Mouse (Mus musculus): Measurements from ENCODE around the gene Cox15. TPM values are rescaled to one million over a fixed set of nuclear protein-coding genes. Genes with fewer than 3 reads are reported as not detected.

The Cox15 gene
- polyA plus RNA-seq, 1 experiment from 2014 or later: 9.3 TPM

DNA sequence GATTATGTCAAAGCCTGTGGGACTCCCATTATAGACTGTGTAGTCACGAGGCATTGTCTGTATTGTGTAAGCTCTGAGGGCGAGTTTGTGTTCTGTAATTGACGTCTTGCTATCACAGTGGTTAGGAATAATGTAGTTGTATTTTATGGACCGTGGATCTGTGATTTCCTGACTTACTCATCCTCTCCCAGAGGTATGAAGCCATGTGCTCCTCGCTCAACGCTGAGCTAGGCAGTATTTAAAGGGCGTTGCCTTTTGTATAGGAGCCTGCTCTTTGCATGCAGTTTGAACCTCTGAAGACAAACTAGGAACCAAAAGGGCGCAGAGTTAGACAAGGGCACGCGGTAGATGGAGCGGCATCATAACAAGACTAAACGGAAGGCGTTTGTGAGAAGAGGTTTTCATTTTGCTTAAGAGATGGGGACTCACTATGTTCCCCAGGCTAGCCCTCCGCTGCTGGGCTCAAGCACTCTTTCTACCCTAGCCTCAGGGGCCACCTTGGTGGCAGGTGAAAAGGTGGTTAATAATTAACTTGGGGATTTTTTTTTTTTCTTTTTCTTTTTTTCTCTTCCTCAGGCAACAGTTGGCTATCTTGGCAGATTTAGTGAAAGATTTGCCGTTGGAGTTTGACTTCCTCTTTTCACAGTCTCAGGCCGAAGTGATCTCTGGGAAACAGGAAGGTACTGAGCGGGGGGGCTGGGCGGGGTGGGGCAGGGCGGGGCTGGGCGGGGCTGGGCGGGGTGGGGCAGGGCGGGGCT is 41.5 kb downstream of the Cox15 start:
- Histone ChIP-seq H3K4me1 (ENCODE audit: control insufficient read depth, insufficient read depth, low read length) (no peaks in the 10 kb centered on the region), H3K9ac (ENCODE audit: low read length) (no peak overlapping the region), H3K27me3 (ENCODE audit: control insufficient read depth, insufficient read depth, low read length) (no peaks in the 10 kb centered on the region), H3K36me3 (ENCODE audit: control insufficient read depth, insufficient read depth, low read length) (no peaks in the 10 kb centered on the region; the same call in 1 of the 2 replicates), H3K4me3 (ENCODE audit: low read depth, low read length) (no peak overlapping the region), H3K9me3 (ENCODE audit: control insufficient read depth, low read length) (no peaks in the 10 kb centered on the region), H3K27ac (replicated peaks; ENCODE audit: low read depth, low read length) (no peak overlapping the region), H3K4me2 (ENCODE audit: low read depth, severe bottlenecking) (no peak overlapping the region)
- DNase-seq (ENCODE audit: low spot score) (no peak), ATAC-seq (ENCODE audit: insufficient number of reproducible peaks, low FRiP score, low TSS enrichment, low read depth) (no peak)
- WGBS: 63% methylated on average over 21 of the region's 22 CpGs

DNA sequence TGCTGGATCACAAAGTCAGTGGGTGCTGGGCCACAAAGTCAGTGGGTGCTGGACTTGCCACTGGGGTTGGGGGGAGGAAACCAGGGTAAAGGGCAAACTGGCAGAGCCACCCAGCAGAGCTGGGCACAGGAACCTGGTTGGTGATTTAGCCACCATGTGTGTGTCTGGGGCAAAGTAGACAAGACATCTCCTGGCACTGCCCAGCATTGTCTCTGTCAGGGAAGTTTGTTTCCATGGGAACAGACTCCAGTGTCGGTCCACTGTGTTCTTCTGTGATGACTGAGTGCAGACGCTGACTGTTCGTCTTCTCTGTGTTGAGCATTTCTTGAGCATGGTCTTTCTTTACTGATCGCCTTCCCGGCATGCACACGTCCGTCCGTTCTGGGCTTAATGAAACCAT is 43.5 kb downstream of the Cox15 start:
- Histone ChIP-seq H3K4me3 (ENCODE audit: low read depth, low read length) (no peak overlapping the region), H3K27ac (replicated peaks; ENCODE audit: low read depth, low read length) (no peak overlapping the region), H3K4me2 (ENCODE audit: low read depth, severe bottlenecking) (no peak overlapping the region), H3K4me1 (ENCODE audit: control insufficient read depth, insufficient read depth, low read length) (no peaks in the 10 kb centered on the region), H3K9me3 (ENCODE audit: control insufficient read depth, low read length) (no peaks in the 10 kb centered on the region), H3K27me3 (ENCODE audit: control insufficient read depth, insufficient read depth, low read length) (no peaks in the 10 kb centered on the region), H3K36me3 (ENCODE audit: control insufficient read depth, insufficient read depth, low read length) (peaks cover 3% of the 10 kb centered on the region; the same call in 1 of the 2 replicates), H3K9ac (ENCODE audit: low read length) (no peak overlapping the region)
- WGBS: 92% methylated on average over 8 of the region's 8 CpGs
- no peak for DNase-seq (ENCODE audit: low spot score)
- ATAC-seq (ENCODE audit: insufficient number of reproducible peaks, low FRiP score, low TSS enrichment, low read depth): no peak

DNA sequence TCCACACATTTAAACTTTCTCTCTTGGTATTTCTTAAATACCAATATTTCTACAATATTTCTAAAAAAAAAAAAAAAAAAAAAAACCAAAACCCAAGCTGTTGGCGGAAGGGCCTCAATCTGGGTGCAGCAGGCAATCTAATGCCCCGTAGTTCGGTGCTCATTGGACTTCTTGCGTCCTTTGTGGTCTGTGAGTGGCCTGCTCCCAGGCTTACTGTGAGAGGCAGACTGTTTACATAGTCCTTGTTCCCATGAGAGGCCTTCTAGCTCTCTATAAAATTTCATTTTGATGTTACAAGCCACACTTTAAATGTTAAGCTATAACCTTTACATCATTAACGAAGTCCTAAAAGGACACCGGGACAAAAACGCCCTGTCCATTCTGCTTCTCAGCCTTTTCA is 44.6 kb downstream of the Cox15 start:
- Histone ChIP-seq H3K4me2 (ENCODE audit: low read depth, severe bottlenecking) (no peak overlapping the region), H3K9ac (ENCODE audit: low read length) (no peak overlapping the region), H3K9me3 (ENCODE audit: control insufficient read depth, low read length) (no peaks in the 10 kb centered on the region), H3K4me3 (ENCODE audit: low read depth, low read length) (no peak overlapping the region), H3K36me3 (ENCODE audit: control insufficient read depth, insufficient read depth, low read length) (peaks cover 3% of the 10 kb centered on the region; the same call in 1 of the 2 replicates), H3K27me3 (ENCODE audit: control insufficient read depth, insufficient read depth, low read length) (no peaks in the 10 kb centered on the region), H3K4me1 (ENCODE audit: control insufficient read depth, insufficient read depth, low read length) (no peaks in the 10 kb centered on the region), H3K27ac (replicated peaks; ENCODE audit: low read depth, low read length) (no peak overlapping the region)
- DNase-seq (ENCODE audit: low spot score) (no peak), ATAC-seq (ENCODE audit: insufficient number of reproducible peaks, low FRiP score, low TSS enrichment, low read depth) (no peak)
- WGBS: 88% methylated on average over 7 of the region's 7 CpGs

DNA sequence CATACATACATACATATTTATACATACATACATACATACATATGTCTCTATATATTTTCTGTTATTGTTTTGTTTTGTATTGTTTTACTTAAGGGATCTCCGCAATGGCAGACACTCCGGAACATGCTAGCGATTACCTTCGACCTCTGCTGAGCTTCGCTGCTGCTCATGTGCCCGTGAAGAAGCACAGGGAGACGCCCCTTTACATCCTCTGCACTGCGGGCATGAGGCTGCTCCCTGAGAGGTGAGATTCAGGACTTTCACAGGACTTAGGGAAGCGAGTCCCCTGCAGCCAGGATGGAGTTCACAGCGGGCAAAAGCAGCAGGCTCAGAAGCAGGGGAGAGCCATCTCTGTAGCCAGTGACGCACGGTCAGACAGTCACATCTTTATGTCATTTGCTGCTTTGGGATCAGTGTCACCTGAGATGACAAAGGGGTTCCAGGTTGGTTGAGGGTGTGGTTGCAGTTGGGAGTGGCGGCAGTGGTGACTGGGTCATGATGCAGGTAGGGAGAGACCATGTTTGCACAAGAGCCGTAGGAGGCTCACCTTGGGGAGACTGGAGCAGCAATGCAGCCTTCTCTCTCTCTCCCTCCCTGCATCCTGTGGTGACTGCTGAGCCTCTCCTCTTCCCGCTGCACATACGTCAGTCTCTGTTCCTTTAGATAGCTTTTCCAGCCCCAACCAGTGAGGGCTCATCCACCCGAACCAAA is 47.9 kb downstream of the Cox15 start:
- WGBS: 90% methylated on average over 17 of the region's 17 CpGs
- Histone ChIP-seq H3K9ac (ENCODE audit: low read length) (no peak overlapping the region), H3K27me3 (ENCODE audit: control insufficient read depth, insufficient read depth, low read length) (no peaks in the 10 kb centered on the region), H3K27ac (replicated peaks; ENCODE audit: low read depth, low read length) (no peak overlapping the region), H3K9me3 (ENCODE audit: control insufficient read depth, low read length) (no peaks in the 10 kb centered on the region), H3K4me1 (ENCODE audit: control insufficient read depth, insufficient read depth, low read length) (no peaks in the 10 kb centered on the region), H3K4me3 (ENCODE audit: low read depth, low read length) (no peak overlapping the region), H3K4me2 (ENCODE audit: low read depth, severe bottlenecking) (no peak overlapping the region), H3K36me3 (ENCODE audit: control insufficient read depth, insufficient read depth, low read length) (peaks cover 5% of the 10 kb centered on the region; the same call in 1 of the 2 replicates)
- DNase-seq (ENCODE audit: low spot score) (no peak), ATAC-seq (ENCODE audit: insufficient number of reproducible peaks, low FRiP score, low TSS enrichment, low read depth) (no peak)

DNA sequence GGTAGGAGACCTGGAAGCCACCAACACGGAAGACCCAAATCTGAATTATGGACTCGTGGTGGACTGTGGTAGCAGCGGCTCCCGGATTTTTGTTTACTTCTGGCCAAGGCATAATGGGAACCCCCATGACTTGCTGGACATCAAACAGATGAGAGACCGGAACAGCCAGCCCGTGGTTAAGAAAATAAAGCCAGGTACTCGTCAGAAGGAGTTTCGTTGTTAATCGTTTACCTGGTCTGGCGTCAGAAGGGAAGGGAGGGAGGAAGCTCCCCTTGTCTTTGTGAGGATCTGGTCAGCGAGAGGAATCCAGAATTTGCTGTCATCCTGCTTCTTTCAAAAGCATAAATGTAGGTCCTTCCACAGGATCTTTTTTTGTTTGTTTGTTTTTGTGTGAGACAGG is 48.6 kb downstream of the Cox15 start:
- 92% methylated on average over 11 of the region's 11 CpGs for WGBS
- Histone ChIP-seq H3K27me3 (ENCODE audit: control insufficient read depth, insufficient read depth, low read length) (no peaks in the 10 kb centered on the region), H3K27ac (replicated peaks; ENCODE audit: low read depth, low read length) (no peak overlapping the region), H3K9me3 (ENCODE audit: control insufficient read depth, low read length) (no peaks in the 10 kb centered on the region), H3K9ac (ENCODE audit: low read length) (no peak overlapping the region), H3K4me2 (ENCODE audit: low read depth, severe bottlenecking) (no peak overlapping the region), H3K36me3 (ENCODE audit: control insufficient read depth, insufficient read depth, low read length) (peaks cover 5% of the 10 kb centered on the region; the same call in 1 of the 2 replicates), H3K4me1 (ENCODE audit: control insufficient read depth, insufficient read depth, low read length) (no peaks in the 10 kb centered on the region), H3K4me3 (ENCODE audit: low read depth, low read length) (no peak overlapping the region)
- ATAC-seq (ENCODE audit: insufficient number of reproducible peaks, low FRiP score, low TSS enrichment, low read depth) (no peak), DNase-seq (ENCODE audit: low spot score) (no peak)

DNA sequence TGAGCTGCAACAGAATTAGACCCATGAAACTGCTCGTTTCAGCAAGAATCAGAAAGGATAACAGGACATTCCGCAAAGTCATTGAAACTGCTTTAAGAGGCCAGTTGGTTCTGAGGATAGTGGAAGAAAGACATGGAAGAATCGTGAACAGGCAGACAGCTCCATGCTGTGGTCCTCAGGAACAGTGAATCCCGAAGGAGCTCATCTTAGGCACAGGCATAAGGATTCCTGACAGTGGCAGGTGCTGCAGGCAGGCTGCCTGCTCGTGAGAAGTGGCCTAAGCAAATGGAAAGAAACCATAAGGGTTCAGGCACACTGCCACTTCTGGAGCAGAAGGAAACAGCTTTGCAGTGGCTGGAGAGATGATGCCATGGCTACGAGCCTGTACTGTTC is 53.0 kb downstream of the Cox15 start:
- peaks cover 3% of the 10 kb centered on the region; the same call in 1 of the 2 replicates for H3K36me3 ChIP-seq (ENCODE audit: control insufficient read depth, insufficient read depth, low read length)
- H3K4me1 ChIP-seq (ENCODE audit: control insufficient read depth, insufficient read depth, low read length): no peaks in the 10 kb centered on the region
- DNase-seq (ENCODE audit: low spot score) (no peak), ATAC-seq (ENCODE audit: insufficient number of reproducible peaks, low FRiP score, low TSS enrichment, low read depth) (no peak)
- no peaks in the 10 kb centered on the region for H3K9me3 ChIP-seq (ENCODE audit: control insufficient read depth, low read length)
- H3K4me2 ChIP-seq (ENCODE audit: low read depth, severe bottlenecking): no peak overlapping the region
- 79% methylated on average over 6 of the region's 6 CpGs for WGBS
- no peak overlapping the region for H3K9ac ChIP-seq (ENCODE audit: low read length)
- no peak overlapping the region for H3K27ac ChIP-seq (replicated peaks; ENCODE audit: low read depth, low read length)
- H3K4me3 ChIP-seq (ENCODE audit: low read depth, low read length): no peak overlapping the region
- no peaks in the 10 kb centered on the region; the same call in 1 of the 2 replicates for H3K27me3 ChIP-seq (ENCODE audit: control insufficient read depth, insufficient read depth, low read length)

DNA sequence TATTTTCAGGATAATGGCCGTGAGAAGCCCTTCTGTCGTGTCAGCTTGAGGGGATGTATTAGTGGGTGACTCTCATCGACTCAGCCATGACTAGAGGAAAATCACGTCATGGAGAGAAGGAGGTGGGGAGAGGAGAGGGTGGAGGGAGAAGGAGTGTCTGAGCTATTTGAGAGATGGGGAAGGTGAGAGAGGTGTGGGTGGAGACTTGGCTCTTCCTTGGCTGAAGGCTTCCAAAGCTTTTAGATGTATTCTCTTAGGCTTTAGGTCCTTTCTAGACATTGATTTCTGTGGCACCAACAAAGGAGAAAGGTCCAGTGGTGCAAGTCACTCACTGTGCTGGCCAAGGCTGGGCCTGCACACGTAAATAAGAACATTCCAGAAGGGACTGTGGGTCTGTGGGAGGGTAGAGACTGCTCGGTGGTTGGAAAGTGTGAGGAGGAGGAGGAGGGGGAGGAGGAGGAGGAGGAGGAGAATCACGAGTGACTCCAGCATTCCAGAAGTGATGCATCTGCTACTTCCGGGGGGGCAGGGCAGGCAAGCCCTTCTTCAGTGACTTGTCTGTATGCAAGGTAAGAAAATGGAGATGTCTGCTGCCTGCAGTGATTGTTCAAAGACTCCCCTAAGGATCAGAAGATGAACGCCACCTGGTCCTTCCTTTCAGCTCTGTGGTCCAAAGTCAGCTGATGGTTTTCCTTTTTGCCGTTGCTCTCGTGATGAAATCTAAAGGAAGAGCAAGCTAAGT is 53.6 kb downstream of the Cox15 start:
- Histone ChIP-seq H3K27ac (replicated peaks; ENCODE audit: low read depth, low read length) (no peak overlapping the region), H3K4me3 (ENCODE audit: low read depth, low read length) (no peak overlapping the region), H3K9me3 (ENCODE audit: control insufficient read depth, low read length) (no peaks in the 10 kb centered on the region), H3K9ac (ENCODE audit: low read length) (no peak overlapping the region), H3K36me3 (ENCODE audit: control insufficient read depth, insufficient read depth, low read length) (peaks cover 2% of the 10 kb centered on the region; the same call in 1 of the 2 replicates), H3K4me2 (ENCODE audit: low read depth, severe bottlenecking) (no peak overlapping the region), H3K27me3 (ENCODE audit: control insufficient read depth, insufficient read depth, low read length) (no peaks in the 10 kb centered on the region; the same call in 1 of the 2 replicates), H3K4me1 (ENCODE audit: control insufficient read depth, insufficient read depth, low read length) (no peaks in the 10 kb centered on the region)
- DNase-seq (ENCODE audit: low spot score) (no peak), ATAC-seq (ENCODE audit: insufficient number of reproducible peaks, low FRiP score, low TSS enrichment, low read depth) (no peak)
- 70% methylated on average over 11 of the region's 11 CpGs for WGBS

DNA sequence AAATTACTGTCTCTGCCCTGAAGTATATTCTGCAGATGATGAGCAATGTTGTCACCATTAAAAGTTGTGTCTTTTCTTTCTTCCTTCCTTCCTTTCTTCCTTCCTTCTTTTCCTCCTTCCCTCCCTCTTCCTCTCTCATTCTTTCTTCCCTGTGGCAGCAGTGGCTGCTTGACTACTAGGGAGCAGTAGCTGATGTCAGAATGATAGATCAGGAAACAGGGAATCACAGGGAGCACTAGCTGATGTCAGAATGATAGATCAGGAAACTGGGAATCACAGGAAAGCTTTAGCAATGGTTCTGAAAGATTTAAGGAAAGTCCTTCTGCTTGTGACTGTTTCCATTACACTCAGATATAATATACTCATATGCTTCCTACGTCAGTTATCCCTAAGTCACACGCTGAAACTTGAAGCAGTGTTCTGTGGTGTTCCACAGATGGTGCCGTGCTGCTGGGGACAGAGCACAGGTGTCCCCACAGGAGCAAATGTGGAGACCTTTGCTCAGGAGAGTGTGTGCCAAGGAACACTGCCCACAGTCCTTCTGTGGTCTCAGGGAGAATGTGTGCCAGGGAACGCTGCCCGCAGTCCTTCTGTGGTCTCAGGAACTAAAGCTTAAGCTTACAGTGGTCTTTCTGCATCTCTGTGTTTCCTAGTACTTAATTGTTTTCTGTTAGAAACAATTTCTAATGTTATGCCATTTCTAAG is 55.0 kb downstream of the Cox15 start:
- Histone ChIP-seq H3K9ac (ENCODE audit: low read length) (no peak overlapping the region), H3K4me3 (ENCODE audit: low read depth, low read length) (no peak overlapping the region), H3K4me2 (ENCODE audit: low read depth, severe bottlenecking) (no peak overlapping the region), H3K4me1 (ENCODE audit: control insufficient read depth, insufficient read depth, low read length) (no peaks in the 10 kb centered on the region), H3K27me3 (ENCODE audit: control insufficient read depth, insufficient read depth, low read length) (no peaks in the 10 kb centered on the region; the same call in 1 of the 2 replicates), H3K36me3 (ENCODE audit: control insufficient read depth, insufficient read depth, low read length) (peaks cover 2% of the 10 kb centered on the region; the same call in 1 of the 2 replicates), H3K9me3 (ENCODE audit: control insufficient read depth, low read length) (no peaks in the 10 kb centered on the region), H3K27ac (replicated peaks; ENCODE audit: low read depth, low read length) (no peak overlapping the region)
- DNase-seq (ENCODE audit: low spot score): no peak
- WGBS: 93% methylated on average over 5 of the region's 5 CpGs
- ATAC-seq (ENCODE audit: insufficient number of reproducible peaks, low FRiP score, low TSS enrichment, low read depth): no peak

All from limb, embryonic 11.5 days (tissue).